Mouse (Mus musculus): ENCODE results near the gene Triap1. TPM values are rescaled to one million over a fixed set of nuclear protein-coding genes. Genes with fewer than 3 reads are reported as not detected.
"Not testable (repeated sequence)": the region's sequence is repeated elsewhere in the genome, so short reads cannot be mapped to it uniquely, and the experiment has no call there.

Gene Triap1
- polyA plus RNA-seq, 1 experiment = 63.9 TPM

DNA sequence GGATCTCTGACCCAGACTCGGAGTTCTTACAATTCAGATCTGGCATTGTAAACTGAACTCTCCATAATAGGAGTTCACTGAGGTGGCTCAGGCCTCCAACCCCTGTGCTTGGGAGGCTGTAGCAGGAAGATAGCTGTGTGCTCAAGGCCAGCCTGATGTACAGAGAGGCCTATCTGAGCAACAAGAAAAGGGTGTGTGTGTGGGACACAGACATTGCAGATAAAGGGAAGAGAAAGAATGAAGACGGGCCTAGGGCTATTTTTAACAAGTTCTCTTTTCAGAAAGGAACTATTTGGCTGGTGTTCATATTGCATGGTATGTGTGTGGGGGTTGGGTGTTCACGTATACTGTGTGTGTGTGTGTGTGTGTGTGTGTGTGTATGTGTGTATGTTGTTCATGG lies 7.4 kb upstream of the Triap1 start:
- no peak for DNase-seq (ENCODE audit: low spot score)

DNA sequence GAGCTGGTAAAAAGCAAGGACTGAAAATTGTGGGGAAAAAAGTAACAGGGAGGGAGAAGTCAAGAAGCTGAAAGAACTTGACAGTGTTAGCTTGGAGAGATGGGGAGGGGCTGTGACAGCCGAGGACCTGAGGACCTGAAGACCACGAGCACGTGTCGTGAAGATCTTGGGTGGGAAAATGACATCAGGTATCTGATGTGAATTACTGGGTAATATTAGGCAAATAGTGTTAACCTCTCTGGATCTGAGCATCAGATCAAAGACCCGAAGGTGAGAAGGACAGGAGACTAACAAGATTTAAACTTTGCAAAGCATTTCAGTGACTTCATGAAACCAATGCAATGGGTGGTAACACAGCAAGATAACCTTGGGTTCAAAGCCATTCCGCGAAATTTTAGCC lies 1.0 kb upstream of the Triap1 start:
- DNase-seq (ENCODE audit: low spot score) = no peak

DNA sequence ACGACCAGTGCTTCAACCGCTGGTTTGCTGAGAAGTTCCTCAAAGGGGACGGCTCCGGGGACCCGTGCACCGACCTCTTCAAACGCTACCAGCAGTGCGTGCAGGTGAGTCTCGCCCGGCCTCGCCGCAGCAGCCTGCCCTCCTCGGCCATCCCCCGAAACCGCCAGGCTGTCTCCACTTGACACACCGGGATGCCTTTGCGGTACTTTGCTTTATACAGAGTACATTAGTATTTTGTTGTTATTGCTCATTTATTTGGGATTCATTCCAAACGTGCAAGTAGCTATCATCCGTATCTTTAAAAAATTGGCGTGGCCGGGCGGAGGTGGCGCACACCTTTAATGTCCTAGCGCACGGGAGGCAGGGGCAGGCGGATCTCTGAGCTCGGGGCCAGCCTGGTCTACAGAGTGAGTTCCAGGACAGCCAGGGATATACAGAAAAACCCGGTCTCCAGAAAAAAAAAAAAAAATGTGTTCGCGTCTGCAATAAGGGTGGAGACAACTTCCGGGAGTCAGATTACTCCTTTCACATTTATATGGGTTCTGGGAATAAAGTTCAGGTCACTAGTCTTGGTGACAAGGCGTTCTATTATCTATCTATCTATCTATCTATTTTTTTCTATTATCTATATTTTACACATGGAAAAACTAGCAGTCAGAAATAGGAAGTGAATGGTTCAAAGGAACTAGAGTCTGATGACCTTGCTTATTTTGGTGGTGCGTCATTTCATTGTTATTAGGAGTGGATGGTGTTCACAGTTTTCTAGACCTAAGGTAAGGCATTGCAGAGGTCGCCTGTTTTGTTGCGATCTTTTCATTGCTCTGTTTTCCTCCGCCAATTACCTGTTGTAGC lies 515 bp downstream of the Triap1 start:
- DNase-seq (ENCODE audit: low spot score) = no peak

DNA sequence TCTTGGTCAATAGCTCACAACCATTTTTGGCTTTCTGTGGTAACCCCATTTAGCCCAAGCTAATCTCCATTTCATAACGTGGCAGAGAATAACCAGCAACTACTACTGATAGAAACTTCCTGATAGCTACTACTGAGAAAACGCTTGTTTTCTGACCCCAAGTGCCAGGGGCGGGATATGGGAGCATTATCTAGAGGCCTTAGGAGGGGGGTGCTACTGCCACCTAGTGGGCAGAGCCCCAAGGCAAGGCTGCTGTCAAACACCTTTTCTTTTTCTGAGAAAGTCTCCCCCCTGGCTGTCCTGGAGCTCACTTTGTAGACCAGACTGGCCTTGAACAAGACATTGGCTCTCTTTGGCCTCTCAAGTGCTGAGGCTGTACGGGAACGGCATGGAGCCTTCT lies 6.5 kb downstream of the Triap1 start:
- DNase-seq (ENCODE audit: low spot score) = peak; percentile 58

DNA sequence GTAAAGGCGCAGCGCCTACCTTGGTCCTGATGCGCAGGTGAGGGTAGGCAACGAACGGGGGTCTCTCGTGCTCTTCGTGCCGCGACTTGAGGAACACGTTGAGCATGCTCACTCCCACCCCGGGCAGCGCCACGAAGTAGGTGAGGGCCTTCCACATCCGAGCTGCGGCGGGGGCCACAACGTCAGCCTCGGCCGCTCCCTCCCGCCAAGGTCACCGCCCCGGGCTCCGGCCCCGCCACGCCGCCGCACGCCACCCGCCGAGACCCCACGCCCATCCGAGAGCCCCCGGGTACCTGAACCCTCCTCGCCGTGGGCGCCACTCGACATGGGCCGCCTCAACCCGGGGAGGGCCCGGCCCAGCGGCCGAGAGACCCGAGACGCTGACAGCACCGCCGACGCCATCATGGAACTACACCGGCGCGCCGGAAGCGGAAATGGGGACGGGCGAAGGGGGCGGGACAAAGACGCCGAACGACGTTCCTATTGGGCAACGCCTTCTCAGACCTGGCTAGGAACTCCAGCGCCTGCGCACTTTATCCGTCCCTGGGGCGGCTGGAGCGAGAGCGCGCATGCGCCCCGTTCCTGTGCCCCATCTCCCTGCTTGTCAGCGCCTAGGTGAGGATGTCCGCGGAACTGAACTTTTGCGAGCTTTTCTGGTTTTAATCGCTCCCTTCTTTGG lies 7.7 kb downstream of the Triap1 start, which contains the start of gene Cox6a1:
Cox6a1 (minus strand) TSS at position 436 of the 679 bp plus-strand sequence.
- peak; percentile 97 for DNase-seq (ENCODE audit: low spot score)

DNA sequence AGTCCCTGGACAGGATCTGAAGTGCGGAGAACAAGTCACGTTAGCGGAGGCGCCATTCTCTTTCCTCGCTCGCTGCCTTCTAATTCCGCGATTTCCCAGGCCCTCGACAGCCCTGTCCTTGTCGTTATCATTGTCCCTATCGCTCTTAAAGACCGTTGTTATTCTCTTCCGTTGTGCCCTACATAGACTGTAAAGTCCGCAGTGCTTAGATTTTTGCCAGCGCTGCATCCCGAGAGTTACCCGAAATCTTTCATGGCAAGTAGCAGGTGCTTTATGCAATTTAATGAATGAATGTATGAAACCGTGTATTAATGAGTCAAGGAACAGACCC lies 8.2 kb downstream of the Triap1 start:
- no peak for DNase-seq (ENCODE audit: low spot score)

DNA sequence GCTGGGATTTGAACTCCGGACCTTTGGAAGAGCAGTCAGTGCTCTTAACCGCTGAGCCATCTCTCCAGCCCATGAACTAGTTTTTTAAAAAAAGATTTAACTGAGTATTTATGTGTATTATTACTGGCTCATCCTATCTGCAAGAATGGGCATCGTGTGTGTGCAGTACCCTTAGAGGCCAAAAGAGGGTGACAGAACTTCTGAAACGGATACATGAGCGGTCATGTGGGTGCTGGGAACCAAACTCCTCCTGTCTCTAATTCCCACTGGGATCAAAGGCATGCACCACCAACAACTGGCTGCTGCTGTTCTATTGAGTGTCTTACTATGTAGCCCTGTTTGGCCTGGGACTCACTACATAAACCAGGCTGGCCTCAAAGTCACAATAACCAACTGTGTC lies 10.3 kb downstream of the Triap1 start:
- no peak for DNase-seq (ENCODE audit: low spot score)

DNA sequence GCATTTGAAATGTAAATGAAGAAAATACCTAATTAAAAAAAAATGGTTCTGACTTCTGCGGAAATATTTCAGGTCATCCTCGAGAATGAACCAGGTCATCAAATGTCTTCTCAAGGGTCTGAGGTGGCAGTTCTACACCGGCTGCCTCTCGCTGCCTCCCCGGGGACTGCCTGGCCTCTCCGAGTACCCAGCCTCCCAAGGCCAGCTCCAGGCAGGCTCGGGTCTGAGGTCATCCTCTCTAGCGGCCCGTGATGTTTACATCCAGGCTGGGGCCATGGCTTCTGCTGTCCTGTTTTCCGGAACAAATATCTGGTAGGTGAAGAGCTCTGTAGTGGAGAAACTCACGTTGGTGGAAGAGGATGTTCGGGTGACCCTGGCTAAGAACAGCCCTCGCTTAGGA lies 14.0 kb downstream of the Triap1 start:
- no peak for DNase-seq (ENCODE audit: low spot score)

DNA sequence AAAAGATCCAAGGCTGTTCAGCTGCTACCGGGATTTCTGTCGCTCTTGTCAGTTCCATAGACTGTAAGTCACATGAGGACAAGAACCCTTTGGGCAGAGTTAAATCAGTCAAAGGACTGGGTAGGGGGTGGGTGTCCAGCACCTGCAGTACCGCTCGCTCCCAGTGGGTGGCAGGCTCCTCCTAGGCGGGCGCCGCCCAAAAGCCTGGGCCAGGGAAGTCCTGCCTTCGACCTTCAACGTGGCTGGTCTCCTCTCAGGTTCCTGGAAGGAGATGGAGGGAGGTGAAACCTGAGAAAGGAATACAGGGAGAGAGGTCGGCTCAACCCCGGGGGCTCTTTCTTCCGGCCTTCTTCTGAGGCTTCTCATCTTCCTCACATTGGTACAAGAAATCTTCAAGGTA lies 17.8 kb downstream of the Triap1 start:
- peak; percentile 73 for DNase-seq (ENCODE audit: low spot score)

DNA sequence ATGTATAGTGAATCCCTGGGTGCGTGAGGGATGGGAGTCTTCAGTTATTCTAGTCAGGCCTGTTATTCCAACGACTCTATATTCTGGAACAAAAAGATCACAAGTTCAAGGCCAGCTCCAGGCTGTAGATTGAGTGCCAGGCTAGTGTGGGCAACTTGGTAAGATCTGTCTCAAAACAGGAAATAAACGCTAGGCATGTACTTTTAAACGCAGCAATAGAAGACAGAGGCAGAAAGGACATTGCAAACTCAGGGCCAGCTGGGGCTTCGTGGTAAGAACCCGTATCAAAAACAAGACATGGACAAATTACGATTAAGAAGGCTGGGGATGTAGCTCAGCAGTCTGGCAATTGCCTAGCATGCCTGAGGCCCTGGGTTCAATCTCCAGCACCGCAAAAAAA lies 18.4 kb downstream of the Triap1 start:
- DNase-seq (ENCODE audit: low spot score) = no peak

DNA sequence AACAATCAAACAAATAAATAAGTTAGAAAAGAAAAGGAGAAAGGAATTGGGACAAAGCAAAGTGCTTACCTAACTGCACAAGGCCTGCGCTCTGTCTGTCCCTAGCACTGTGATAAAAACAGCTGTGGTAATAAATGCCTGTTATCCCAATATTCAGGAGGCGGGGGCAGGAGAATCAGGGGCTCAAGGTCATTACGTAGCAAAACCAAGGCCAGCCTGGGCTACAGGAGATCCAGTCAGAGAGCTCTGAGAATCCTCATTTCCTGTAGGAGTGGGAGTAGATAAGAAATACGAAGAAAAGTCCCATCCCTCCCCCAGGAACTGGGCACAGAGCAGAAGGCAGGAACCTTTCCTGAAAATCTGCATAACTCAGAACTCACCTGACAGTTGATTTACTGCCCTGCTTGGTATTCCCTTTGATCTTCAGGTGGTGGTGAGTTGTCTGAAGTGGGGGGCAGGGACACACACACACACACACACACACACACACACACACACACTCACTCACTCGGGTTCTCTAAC lies 18.9 kb downstream of the Triap1 start:
- no peak for DNase-seq (ENCODE audit: low spot score)

DNA sequence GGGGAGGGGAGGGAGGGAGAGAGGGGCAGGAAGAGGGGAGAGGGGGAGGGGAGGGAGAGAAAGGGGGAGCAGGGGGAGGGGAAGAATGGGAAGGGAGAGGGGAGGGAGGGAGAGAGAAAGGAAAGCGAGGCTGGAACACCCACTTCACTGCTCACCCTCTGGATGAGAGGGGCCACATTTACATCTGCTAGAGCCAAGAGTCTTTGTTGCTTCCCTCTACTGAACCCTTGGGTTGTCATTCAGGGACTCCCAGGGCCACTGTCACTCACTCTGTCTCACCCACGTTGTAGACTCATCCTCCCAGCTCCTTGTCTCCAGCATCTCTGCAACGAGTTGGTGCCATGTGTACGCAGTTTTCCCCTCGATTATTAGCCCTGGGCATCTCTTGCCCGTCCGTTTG lies 21.2 kb downstream of the Triap1 start:
- no peak for DNase-seq (ENCODE audit: low spot score)

DNA sequence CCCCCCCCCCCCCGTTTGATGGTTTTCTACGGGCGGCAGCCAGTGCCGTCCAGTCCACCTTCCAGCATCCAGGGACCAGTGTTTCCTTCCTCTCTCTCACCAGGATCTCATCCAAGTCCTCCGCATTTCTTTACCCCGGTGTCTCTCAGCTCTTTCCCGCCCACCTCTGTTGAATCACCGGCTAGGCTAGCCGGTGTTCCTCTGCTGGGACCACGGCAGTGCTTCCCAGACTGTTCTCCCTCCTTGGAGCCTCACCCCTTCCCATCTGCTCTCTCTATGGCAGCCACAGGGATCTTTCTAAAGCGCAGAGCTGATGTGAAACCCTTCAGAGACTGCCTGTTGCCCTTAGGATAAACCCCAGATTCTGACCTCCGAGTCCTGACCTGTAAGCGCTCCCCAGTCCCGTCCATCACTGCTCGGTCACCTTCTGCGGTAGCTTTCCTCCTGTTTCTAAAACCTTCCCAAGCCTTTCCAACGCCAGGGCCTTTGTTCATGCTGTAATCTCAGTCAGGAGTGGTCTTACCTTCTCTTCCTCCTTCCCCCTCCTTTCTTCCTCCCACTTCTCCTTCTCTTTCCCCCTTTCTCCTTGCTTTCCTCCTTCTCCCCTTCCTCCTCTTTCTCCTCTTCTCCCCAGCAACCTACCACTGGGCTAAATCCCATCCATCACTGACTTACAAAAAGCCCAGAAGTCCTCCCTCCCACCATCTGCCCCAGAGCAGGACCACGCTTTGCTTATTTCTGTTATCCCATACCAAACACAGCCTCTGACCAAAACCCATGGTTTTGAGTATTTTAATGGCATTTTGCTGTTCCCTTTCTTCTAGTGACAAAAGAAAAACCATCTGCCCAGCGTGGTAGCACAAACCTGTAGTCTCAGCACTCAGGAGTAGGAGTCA lies 22.0 kb downstream of the Triap1 start:
- DNase-seq (ENCODE audit: low spot score) = no peak

DNA sequence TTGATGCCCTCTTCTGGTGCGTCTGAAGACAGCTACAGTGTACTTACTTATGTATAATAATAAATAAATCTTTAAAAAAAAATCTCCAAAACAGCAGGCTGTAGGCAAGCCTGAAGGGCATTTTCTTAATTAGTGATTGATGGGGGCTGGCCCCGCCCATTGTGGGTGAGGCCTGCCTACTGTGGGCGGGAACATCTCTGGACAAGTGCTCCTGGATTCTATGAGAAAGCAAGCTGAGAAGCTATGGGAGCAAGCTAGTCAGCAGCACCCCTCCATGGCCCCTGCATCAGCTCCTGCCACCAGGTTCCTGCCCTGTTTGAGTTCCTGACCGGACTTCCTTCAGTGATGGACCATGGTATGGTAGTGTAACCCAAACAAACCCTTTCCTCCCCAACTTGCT lies 23.8 kb downstream of the Triap1 start:
- DNase-seq (ENCODE audit: low spot score) = no peak

DNA sequence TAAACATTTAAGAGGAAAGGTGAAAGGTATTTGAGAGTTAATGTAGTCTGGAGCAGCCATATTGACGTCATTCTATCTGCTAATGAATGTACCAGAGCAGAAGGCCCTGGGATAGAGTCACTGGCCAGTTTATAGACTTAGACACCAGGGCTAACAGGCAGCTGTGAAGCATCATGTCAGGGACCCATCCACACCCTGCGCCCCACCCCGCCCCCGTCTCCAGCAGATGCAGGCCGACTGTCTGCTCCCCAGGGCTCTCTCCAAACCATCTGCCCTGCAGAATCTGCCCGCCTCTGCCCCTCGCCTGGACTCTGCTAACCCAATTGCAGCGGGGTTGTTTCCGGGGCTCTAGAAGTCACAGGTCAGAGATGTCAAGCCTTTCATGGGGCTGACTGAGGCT lies 30.7 kb downstream of the Triap1 start:
- no peak for DNase-seq (ENCODE audit: low spot score)

DNA sequence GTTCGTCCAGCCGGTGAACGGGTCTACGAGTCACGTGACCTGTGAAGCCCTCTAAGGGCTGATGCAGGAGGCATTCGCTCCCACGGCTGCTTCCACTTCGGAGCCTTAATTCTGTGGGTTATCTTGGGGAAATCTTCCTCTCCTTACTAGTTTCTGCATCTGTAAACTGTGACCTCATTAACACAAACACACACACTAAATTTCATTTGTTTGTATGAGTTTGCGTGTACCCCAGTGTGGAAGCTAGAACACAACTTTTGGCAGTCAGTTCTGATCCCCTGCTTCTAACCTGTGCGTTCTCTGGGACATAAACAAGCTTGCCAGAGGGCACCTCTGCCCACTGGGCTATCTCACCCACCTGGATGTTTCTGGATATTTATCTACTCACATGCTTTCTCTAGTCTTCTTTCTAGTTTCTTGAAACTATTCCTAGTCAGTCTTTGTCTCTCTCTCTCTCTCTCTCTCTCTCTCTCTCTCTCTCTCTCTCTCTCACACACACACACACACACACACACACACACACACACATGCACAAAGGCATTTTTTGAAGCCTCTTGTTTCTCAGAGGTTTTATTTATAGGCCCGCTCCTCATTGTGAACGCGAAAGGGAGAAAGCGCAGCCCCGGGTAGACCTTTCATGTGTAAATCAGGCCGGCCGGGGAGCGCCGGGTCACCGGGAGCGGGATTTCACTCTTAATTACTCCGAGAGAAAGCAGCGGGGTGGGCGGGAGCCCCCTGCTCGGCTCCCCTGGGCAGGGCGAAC lies 32.6 kb downstream of the Triap1 start:
- DNase-seq (ENCODE audit: low spot score) = no peak

DNA sequence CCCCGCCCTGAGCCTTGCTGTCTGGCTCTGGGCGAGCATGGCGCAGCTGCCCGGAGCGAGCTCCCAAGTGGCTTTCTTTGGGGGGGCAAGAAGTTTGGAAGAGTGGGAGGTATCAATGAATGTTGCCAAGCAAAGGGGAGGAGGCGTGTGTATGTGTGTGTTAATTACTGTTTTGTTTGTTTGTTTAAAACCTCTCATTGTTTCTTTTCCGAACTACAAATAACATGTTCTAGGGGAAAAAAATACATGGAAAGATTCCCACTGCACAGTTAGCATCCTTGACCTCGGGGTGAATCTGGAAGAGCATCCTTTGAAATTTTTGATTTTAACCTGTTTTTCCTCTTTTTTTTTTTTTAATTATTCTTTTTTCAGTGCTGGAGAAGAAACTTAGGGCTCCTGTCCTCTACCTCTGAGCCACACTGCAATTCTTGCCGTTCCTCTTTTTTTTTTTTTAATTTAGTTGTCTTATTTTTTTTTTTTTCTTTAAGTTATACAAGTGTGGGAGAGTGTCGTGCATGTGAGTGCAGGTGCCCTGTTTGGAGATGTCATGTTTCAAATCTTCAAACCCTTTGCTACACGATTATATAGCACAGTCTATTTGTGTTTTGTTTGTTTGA lies 33.3 kb downstream of the Triap1 start:
- DNase-seq (ENCODE audit: low spot score) = no peak

DNA sequence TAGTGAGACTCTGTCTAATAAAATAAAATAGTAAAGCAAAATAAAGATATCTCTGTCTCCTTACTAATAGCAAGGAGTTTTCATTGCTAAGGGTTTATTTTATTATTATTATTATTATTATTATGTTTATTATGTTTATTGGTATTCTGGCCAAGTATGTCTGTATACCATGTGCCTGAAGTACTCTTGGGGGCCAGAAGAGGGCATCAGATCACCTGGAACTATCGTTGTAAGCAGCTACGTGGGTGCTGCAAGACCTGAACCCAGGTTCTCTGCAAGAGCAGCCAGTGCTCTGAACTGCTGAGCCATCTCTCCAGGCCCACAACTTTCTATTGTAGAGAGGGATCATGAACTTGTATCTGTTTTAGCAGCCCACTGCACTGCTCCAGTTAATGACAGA lies 34.4 kb downstream of the Triap1 start:
- no peak for DNase-seq (ENCODE audit: low spot score)

DNA sequence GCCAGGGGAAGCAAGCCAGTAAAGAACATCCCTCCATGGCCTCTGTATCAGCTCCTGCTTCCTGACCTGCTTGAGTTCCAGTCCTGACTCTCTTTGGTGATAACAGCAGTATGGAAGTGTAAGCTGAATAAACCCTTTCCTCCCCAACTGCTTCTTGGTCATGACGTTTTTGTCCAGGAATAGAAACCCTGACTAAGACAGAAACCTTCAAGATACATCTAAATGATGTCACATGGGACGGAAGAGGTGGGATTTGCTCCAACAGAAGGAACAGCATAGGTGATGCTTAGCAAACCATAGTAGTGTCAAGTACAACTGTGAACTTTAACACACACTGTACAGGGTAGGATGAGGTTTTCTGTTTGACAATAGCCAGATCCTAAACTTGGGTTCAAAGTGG lies 37.9 kb downstream of the Triap1 start:
- DNase-seq (ENCODE audit: low spot score) = not testable (repeated sequence)

DNA sequence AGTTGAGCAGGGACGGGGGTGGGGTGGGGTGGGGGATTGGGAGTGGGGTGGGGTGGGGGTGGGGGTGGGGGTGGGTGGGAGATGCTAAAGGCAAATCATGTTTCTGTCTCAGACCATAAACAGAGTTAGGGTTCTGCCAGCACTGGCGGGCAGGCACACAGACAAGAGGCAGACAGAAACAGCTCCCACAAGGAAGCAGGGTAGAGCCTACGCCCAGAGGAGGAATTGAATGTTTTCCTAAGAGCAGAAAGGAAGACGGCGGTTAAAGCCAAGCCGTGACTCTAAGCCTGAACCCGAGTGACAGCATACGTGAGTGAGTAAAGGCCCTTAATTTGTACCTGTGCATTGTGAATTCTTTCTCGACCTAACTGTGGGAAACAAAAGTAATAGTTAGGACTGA lies 50.9 kb downstream of the Triap1 start:
- DNase-seq (ENCODE audit: low spot score) = no peak

DNA sequence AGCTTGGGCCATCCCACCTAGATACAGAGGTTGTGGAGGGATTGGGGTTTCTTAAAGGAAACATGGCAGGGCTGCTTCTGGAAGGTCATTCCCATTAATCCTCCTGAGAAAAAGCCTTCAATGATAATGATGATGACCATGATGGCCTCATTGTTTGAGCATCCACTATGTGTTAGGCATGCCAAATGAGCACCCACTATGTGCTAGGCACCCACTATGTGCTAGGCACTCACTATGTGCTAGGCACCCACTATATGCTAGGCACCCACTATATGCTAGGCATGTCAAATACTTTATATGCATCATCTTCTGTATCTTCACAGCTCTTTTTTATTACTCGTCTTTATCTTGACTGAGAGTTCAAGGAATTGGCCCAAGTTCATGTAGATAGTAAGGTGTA lies 51.9 kb downstream of the Triap1 start:
- DNase-seq (ENCODE audit: low spot score) = no peak

Data from urinary bladder, adult 2 months (tissue).